Mouse (Mus musculus): Measurements from ENCODE around the gene Ccdc34. TPM values are rescaled to one million over a fixed set of nuclear protein-coding genes. Genes with fewer than 3 reads are reported as not detected.

The Ccdc34 gene
- polyA plus RNA-seq, 1 experiment from 2014 or later = 51.1 TPM

DNA sequence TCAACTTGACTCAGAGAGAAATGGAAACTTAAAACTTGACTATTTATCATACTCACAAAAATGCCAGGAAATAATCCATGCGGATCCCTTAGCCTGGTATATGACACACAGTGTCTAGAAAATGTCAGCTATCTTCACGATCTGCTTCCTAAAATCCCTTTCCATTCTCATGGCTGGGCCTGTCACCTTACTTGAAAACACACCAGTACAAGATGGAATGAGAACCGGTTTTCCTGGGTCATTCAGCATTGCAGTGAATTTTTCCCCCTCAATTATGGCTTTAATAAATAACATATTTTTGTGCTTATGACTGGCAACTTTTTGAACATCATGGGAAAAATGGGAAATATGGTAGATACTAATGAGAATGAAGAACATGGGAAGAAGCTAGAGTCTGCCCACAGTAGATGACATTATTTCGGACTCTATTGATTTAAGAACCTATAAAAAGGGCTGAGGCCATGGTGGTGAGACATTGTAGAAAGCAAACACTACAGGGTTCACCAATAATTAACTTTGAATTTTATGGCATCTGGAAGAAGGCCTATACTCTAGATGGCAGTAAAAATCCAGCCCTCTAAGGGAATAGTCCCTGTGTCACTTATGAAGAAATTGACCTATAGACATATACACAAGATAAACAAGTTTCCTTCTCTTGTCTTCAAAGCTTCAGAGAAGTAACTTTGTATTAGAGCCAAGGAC, 171.2 kb downstream of the Ccdc34 start:
- H3K9me3 ChIP-seq = no peaks in the 10 kb centered on the region
- H3K27ac ChIP-seq = peak overlapping the region; percentile 70
- H3K27me3 ChIP-seq (replicated peaks) = no peaks in the 10 kb centered on the region
- 62% methylated on average over 4 of the region's 4 CpGs for WGBS
- H3K4me1 ChIP-seq (replicated peaks) = peaks cover 35% of the 10 kb centered on the region
- no peaks in the 10 kb centered on the region for H3K36me3 ChIP-seq
- H3K9ac ChIP-seq = no peak overlapping the region
- peak; percentile 69 for ATAC-seq
- no peak overlapping the region for H3K4me3 ChIP-seq (replicated peaks)
- no peak overlapping the region for H3K4me2 ChIP-seq (replicated peaks)

- Histone ChIP-seq H3K4me3 (replicated peaks) (no peak overlapping the region), H3K27ac (0 out of 2 replicates have a peak overlapping the region, but pooled peaks have one; percentile 51), H3K4me1 (replicated peaks) (peaks cover 35% of the 10 kb centered on the region), H3K27me3 (replicated peaks) (no peaks in the 10 kb centered on the region), H3K9me3 (no peaks in the 10 kb centered on the region), H3K9ac (no peak overlapping the region), H3K36me3 (no peaks in the 10 kb centered on the region), H3K4me2 (replicated peaks) (no peak overlapping the region)
- WGBS = 86% methylated on average over 2 of the region's 2 CpGs
- ATAC-seq = no peak
Measured at GRCm38 (mm10) chr2:110190416-110190815, 172.8 kb downstream of the Ccdc34 start.

DNA sequence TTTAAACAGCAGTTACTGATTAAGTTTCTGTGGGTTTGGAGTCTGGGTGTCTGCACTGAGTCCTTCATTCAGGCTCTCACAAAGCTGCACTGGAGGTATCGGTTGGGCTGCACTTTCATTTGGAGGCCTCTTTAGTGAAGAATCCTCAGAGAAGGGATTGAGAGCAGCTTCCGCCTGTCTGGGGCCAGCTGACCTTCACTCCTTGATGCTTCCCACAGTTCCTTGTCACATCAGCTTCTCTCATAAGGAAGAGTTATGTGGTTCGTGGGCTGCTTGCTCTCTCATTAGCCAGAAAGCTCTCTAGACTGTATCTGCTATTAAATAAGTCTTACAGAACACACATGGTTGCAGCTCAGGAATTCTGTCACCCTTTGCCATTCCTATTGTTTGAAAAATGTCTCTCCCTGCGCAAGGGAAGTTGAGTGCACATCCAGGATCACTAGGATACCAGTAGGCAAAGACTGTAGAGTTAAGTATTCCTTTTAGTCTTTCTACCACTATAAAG, 173.6 kb downstream of the Ccdc34 start:
- peak overlapping the region; percentile 95 for H3K27ac ChIP-seq
- no peak overlapping the region for H3K4me3 ChIP-seq (replicated peaks)
- ATAC-seq = no peak
- H3K27me3 ChIP-seq (replicated peaks) = no peaks in the 10 kb centered on the region
- no peak overlapping the region for H3K9ac ChIP-seq
- H3K36me3 ChIP-seq = no peaks in the 10 kb centered on the region
- H3K4me1 ChIP-seq (replicated peaks) = peaks cover 34% of the 10 kb centered on the region
- H3K9me3 ChIP-seq = no peaks in the 10 kb centered on the region
- WGBS = 40% methylated on average over 4 of the region's 4 CpGs
- peak overlapping the region; percentile 55; the same call in 1 of the 2 replicates for H3K4me2 ChIP-seq (replicated peaks)

DNA sequence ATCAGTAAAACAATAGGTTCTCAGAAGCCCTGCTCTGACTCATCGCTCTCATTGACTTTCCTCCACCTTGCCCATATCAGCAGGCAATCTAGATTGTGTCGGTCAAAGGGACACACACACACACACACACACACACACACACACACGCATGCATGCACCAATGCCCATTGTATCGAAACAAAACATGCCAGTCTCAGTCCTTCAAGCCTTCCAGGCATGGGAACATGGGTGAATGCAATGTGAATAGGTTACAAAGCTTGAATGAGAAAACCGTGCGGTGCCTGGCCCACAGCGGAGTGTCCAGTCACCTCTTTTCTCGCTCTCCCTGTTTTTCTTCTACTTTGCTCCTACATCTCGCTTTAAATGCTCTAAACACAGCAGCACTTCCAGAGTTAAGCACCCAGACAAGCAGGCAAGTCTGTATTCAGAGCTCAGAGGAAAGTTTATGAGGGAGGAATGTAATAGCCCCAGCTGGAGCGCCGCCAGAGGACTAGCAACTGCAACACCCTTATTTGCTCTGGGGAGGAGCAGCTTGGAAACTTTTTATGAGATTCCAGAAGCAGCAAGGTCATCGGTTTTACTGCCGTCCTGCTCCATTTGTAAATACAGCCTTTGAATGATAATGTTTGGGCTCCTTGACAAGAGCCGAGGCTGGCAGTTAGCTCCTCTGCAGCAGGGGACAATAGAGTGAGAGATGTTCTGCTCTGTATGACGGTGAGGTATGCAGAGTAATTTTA, 174.5 kb downstream of the Ccdc34 start:
- peaks cover 29% of the 10 kb centered on the region for H3K4me1 ChIP-seq (replicated peaks)
- H3K9me3 ChIP-seq = no peaks in the 10 kb centered on the region
- no peaks in the 10 kb centered on the region for H3K36me3 ChIP-seq
- H3K4me3 ChIP-seq (replicated peaks) = peak overlapping the region; percentile 9; the same call in 1 of the 2 replicates
- no peaks in the 10 kb centered on the region for H3K27me3 ChIP-seq (replicated peaks)
- peak overlapping the region; percentile 55 for H3K4me2 ChIP-seq (replicated peaks)
- ATAC-seq = peak; percentile 91
- H3K27ac ChIP-seq = peak overlapping the region; percentile 95
- no peak overlapping the region for H3K9ac ChIP-seq
- WGBS = 12% methylated on average over 15 of the region's 15 CpGs

GRCm38 (mm10) chr2:110192702-110193312, 175.2 kb downstream of the Ccdc34 start:
- H3K4me2 ChIP-seq (replicated peaks) = peak overlapping the region; percentile 55
- H3K4me1 ChIP-seq (replicated peaks) = peaks cover 29% of the 10 kb centered on the region
- no peak overlapping the region for H3K4me3 ChIP-seq (replicated peaks)
- H3K9ac ChIP-seq = no peak overlapping the region
- WGBS = 19% methylated on average over 3 of the region's 3 CpGs
- H3K36me3 ChIP-seq = no peaks in the 10 kb centered on the region
- no peaks in the 10 kb centered on the region for H3K27me3 ChIP-seq (replicated peaks)
- no peaks in the 10 kb centered on the region for H3K9me3 ChIP-seq
- peak; percentile 59 for ATAC-seq
- H3K27ac ChIP-seq = peak overlapping the region; percentile 95

GRCm38 (mm10) chr2:110196551-110196950, 178.9 kb downstream of the Ccdc34 start:
- no peak overlapping the region for H3K27ac ChIP-seq
- no peaks in the 10 kb centered on the region for H3K27me3 ChIP-seq (replicated peaks)
- 69% methylated on average over 2 of the region's 2 CpGs for WGBS
- no peak overlapping the region for H3K4me2 ChIP-seq (replicated peaks)
- no peak overlapping the region for H3K4me3 ChIP-seq (replicated peaks)
- H3K36me3 ChIP-seq = no peaks in the 10 kb centered on the region
- no peak for ATAC-seq
- H3K9me3 ChIP-seq = no peaks in the 10 kb centered on the region
- H3K4me1 ChIP-seq (replicated peaks) = peaks cover 16% of the 10 kb centered on the region
- no peak overlapping the region for H3K9ac ChIP-seq

- no peak overlapping the region for H3K27ac ChIP-seq
Measured at GRCm38 (mm10) chr2:110199648-110200047, 182.0 kb downstream of the Ccdc34 start.

GRCm38 (mm10) chr2:110201770-110202169, 184.2 kb downstream of the Ccdc34 start:
- no peaks in the 10 kb centered on the region for H3K36me3 ChIP-seq
- H3K4me3 ChIP-seq (replicated peaks) = no peak overlapping the region
- H3K4me2 ChIP-seq (replicated peaks) = no peak overlapping the region
- H3K4me1 ChIP-seq (replicated peaks) = peaks cover 5% of the 10 kb centered on the region; the same call in 1 of the 2 replicates
- 73% methylated on average over 4 of the region's 4 CpGs for WGBS
- no peak for ATAC-seq
- H3K9ac ChIP-seq = no peak overlapping the region
- no peak overlapping the region for H3K27ac ChIP-seq
- H3K27me3 ChIP-seq (replicated peaks) = no peaks in the 10 kb centered on the region
- no peaks in the 10 kb centered on the region for H3K9me3 ChIP-seq

More at GRCm38 (mm10) chr2:110199648-110200047, 182.0 kb downstream of the Ccdc34 start:
- H3K9ac ChIP-seq = no peak overlapping the region
- peaks cover 3% of the 10 kb centered on the region; the same call in 1 of the 2 replicates for H3K4me1 ChIP-seq (replicated peaks)
- no peak overlapping the region for H3K4me2 ChIP-seq (replicated peaks)
- 26% methylated on average over 1 of the region's 1 CpGs for WGBS
- H3K27me3 ChIP-seq (replicated peaks) = no peaks in the 10 kb centered on the region
- no peaks in the 10 kb centered on the region for H3K9me3 ChIP-seq
- H3K36me3 ChIP-seq = no peaks in the 10 kb centered on the region
- no peak for ATAC-seq
- H3K4me3 ChIP-seq (replicated peaks) = no peak overlapping the region

GRCm38 (mm10) chr2:110202716-110203497, 185.3 kb downstream of the Ccdc34 start:
- Histone ChIP-seq H3K4me1 (replicated peaks) (peaks cover 5% of the 10 kb centered on the region; the same call in 1 of the 2 replicates), H3K9me3 (no peaks in the 10 kb centered on the region), H3K9ac (no peak overlapping the region), H3K4me3 (replicated peaks) (no peak overlapping the region), H3K36me3 (no peaks in the 10 kb centered on the region), H3K27me3 (replicated peaks) (no peaks in the 10 kb centered on the region), H3K27ac (peak overlapping the region; percentile 77), H3K4me2 (replicated peaks) (peak overlapping the region; percentile 2; the same call in 1 of the 2 replicates)
- ATAC-seq = peak; percentile 95
- WGBS = 53% methylated on average over 13 of the region's 13 CpGs

- Histone ChIP-seq H3K9me3 (no peaks in the 10 kb centered on the region), H3K4me1 (replicated peaks) (peaks cover 5% of the 10 kb centered on the region; the same call in 1 of the 2 replicates), H3K36me3 (no peaks in the 10 kb centered on the region), H3K9ac (no peak overlapping the region), H3K27ac (no peak overlapping the region), H3K4me3 (replicated peaks) (no peak overlapping the region), H3K27me3 (replicated peaks) (no peaks in the 10 kb centered on the region), H3K4me2 (replicated peaks) (no peak overlapping the region)
- WGBS = 65% methylated on average over 4 of the region's 4 CpGs
- no peak for ATAC-seq
Measured at GRCm38 (mm10) chr2:110204169-110204568, 186.6 kb downstream of the Ccdc34 start.

- no peaks in the 10 kb centered on the region for H3K9me3 ChIP-seq
- no peak overlapping the region for H3K9ac ChIP-seq
- H3K36me3 ChIP-seq = no peaks in the 10 kb centered on the region
- no peak overlapping the region; the same call in 1 of the 2 replicates for H3K4me2 ChIP-seq (replicated peaks)
- no peak for ATAC-seq
- H3K4me3 ChIP-seq (replicated peaks) = no peak overlapping the region
- no peaks in the 10 kb centered on the region for H3K27me3 ChIP-seq (replicated peaks)
- peaks cover 5% of the 10 kb centered on the region; the same call in 1 of the 2 replicates for H3K4me1 ChIP-seq (replicated peaks)
- H3K27ac ChIP-seq = no peak overlapping the region
- 6% methylated on average over 14 of the region's 14 CpGs for WGBS
Measured at GRCm38 (mm10) chr2:110204705-110205318, 187.2 kb downstream of the Ccdc34 start.
